ENCODE assay signal across 12 mouse cellular contexts in the genomic region with DNA sequence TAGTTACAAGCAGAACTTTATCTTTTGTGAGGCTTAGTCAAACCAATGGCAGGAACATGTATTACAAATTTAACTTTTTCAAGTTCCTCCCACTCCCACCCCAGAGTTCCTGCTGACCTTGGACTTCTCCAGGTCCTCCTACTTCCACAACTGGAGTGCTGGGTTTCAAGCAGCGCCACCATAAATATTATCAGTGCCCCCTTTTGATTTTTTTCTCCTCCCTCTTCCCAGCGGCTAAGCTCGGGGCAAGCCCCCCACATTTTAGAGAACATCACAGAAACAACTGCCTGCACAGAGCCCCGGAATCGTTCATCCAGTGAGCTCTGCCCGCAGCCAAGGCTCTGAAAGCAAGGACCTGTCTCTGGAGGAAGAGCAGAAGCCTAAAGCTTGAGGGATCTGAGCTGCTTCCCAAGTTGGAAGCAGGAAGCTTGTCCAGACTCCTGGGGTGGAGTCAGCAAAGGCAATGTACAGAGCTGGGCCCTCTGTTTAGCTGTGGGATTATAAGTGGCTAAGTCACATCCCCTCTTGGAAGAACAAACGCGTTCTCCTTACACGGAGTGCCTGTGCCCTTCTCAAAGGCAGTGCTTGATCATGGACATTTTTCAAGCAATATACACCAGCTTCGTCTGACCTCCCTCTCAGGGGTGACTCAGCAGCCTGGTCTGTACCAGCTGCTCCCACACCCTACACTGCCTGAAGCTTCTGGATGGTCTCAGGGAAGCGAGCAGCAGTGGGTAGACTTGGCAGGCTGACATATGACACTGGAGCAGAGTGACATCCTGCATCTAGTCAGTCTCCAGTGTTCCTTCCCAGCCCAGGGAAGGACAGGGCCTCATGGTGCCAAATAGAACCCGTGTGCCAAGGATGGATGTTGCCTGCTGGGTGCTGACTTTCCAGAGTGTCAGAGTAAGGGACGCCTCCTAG. TPM values are rescaled to one million over a fixed set of nuclear protein-coding genes. Genes with fewer than 3 reads are reported as not detected.
A peak's percentile ranks its signal among the peaks of the same experiment; 100 is the strongest.
DNase-seq lines count a peak whose midpoint lies in the region; ATAC-seq and TF ChIP-seq lines count a peak whose summit lies in the region.
"Had no signal": no experiment of that assay in that cellular context is flagged by ENCODE, and none has a peak within 500 bp of the region (broad histone marks: within the 10 kb centered on the region; RNA-seq: fewer than 3 reads in every experiment).

No protein-coding gene starts in this region.

- H3K4me1 ChIP-seq in kidney, embryonic 14.5 days (ENCODE audit: control insufficient read depth, insufficient read depth, low read length): peaks cover 4% of the 10 kb centered on the region; the same call in 1 of the 2 replicates
- H3K4me1 ChIP-seq in bone marrow macrophage, adult 2 months (ENCODE audit: control insufficient read depth, insufficient read depth, low read length): peaks cover 50% of the 10 kb centered on the region
- peaks cover 38% of the 10 kb centered on the region for H3K4me1 ChIP-seq in megakaryocyte, embryonic 14.5 days
- H3K4me1 ChIP-seq: hindbrain, embryonic 15.5 days had no signal

- H3K27ac ChIP-seq in kidney, embryonic 14.5 days (ENCODE audit: low read depth, low read length): no peak overlapping the region
- H3K27ac ChIP-seq in bone marrow macrophage, adult 2 months (ENCODE audit: insufficient read depth, low read depth, low read length): peak overlapping the region; percentile 98
- H3K27ac ChIP-seq: hindbrain, embryonic 15.5 days had no signal

- no peak overlapping the region for H3K9ac ChIP-seq in kidney, embryonic 14.5 days (ENCODE audit: low read depth, low read length)
- H3K9ac ChIP-seq: hindbrain, embryonic 15.5 days had no signal

- peak; percentile 38; the same call in 1 of the 2 replicates for ATAC-seq in kidney, embryonic 14.5 days (ENCODE audit: low FRiP score, low TSS enrichment)

- no peak overlapping the region for H3K4me3 ChIP-seq in kidney, embryonic 14.5 days (ENCODE audit: low read length)
- H3K4me3 ChIP-seq in bone marrow macrophage, adult 2 months (ENCODE audit: insufficient read depth, low read length): peak overlapping the region; percentile 31
- peak overlapping the region; percentile 77 for H3K4me3 ChIP-seq in megakaryocyte, embryonic 14.5 days (replicated peaks)
- H3K4me3 ChIP-seq: hindbrain, embryonic 15.5 days had no signal

- no peaks in the 10 kb centered on the region for H3K36me3 ChIP-seq in kidney, embryonic 14.5 days (ENCODE audit: control insufficient read depth, insufficient read depth, low read length)
- no peaks in the 10 kb centered on the region for H3K36me3 ChIP-seq in megakaryocyte, embryonic 14.5 days (replicated peaks; ENCODE audit: low read length)
- H3K36me3 ChIP-seq: hindbrain, embryonic 15.5 days had no signal

- no peaks in the 10 kb centered on the region for H3K27me3 ChIP-seq in kidney, embryonic 14.5 days (ENCODE audit: control insufficient read depth, insufficient read depth, low read length)
- peaks cover 39% of the 10 kb centered on the region for H3K27me3 ChIP-seq in megakaryocyte, embryonic 14.5 days (replicated peaks)
- H3K27me3 ChIP-seq: hindbrain, embryonic 15.5 days had no signal

- H3K9me3 ChIP-seq in kidney, embryonic 14.5 days (ENCODE audit: control insufficient read depth, low read length): no peaks in the 10 kb centered on the region
- no peaks in the 10 kb centered on the region for H3K9me3 ChIP-seq in megakaryocyte, embryonic 14.5 days
- H3K9me3 ChIP-seq: hindbrain, embryonic 15.5 days had no signal

- 53% methylated on average over 13 of the region's 13 CpGs for WGBS in kidney, embryonic 14.5 days

- no peak for TF ChIP-seq POLR2A in bone marrow macrophage, adult 2 months (IDR thresholded peaks at IDR 0.05; ENCODE audit: borderline replicate concordance, low read depth, low read length)

- no peak for TF ChIP-seq CTCF in bone marrow macrophage, adult 2 months (IDR thresholded peaks at IDR 0.05; ENCODE audit: low read depth, low read length)

- DNase-seq in adrenal gland, adult 2 months: peak; percentile 65
- no peak for DNase-seq in adrenal gland, postnatal 10 days
- no peak for DNase-seq in kidney, postnatal 4 days
- DNase-seq in frontal cortex, postnatal 25 days (ENCODE audit: low spot score in 2 of 2): no peak
- DNase-seq in thymus, postnatal 25 days: no peak
- DNase-seq: cerebellum, adult 11 months; midbrain, embryonic 14.5 days; right cerebral cortex, postnatal 14 days had no signal

- no peak overlapping the region for H3K4me2 ChIP-seq in kidney, embryonic 14.5 days (replicated peaks; ENCODE audit: low read depth, low read length)
- H3K4me2 ChIP-seq: hindbrain, embryonic 15.5 days had no signal

RNA-seq across cellular contexts. Expression of gene Psap, which starts 8.0 kb away (rescaled TPM):
- total RNA-seq in adrenal gland, adult 2 months (2021): 1,000 to 10,000 TPM; 1,081 to 1,299 TPM
- polyA plus RNA-seq in adrenal gland, adult 2 months (2012; rRNA removed): 1,236 and 1,342 TPM in 2 replicates
- total RNA-seq in adrenal gland, postnatal 10 days (2021): 100 to 1,000 TPM; 882 to 922 TPM
- 69.5 and 122 TPM in 2 replicates for polyA plus RNA-seq in kidney, embryonic 14.5 days (2014; fragmentation: Nextera tagmentation; extraction: Ambion mirVana)
- polyA plus RNA-seq in bone marrow macrophage, adult 2 months (2012; ENCODE audit: insufficient read depth, insufficient read length, missing spikeins): 4,392 and 4,568 TPM in 2 replicates
- polyA plus RNA-seq in megakaryocyte, embryonic 14.5 days (2012; ENCODE audit: insufficient read depth, low replicate concordance): 220 and 417 TPM in 2 replicates

RNA-seq across cellular contexts. Expression of gene Chst3, which starts 50.3 kb away (rescaled TPM):
- under 1 TPM; 0.37 to 0.79 TPM for total RNA-seq in adrenal gland, adult 2 months (2021)
- polyA plus RNA-seq in adrenal gland, adult 2 months (2012; rRNA removed): 1.7 TPM in 2 replicates
- total RNA-seq in adrenal gland, postnatal 10 days (2021): 1 to 10 TPM; 2.8 to 3.0 TPM
- 1.0 and 1.1 TPM in 2 replicates for polyA plus RNA-seq in kidney, embryonic 14.5 days (2014; fragmentation: Nextera tagmentation; extraction: Ambion mirVana)
- polyA plus RNA-seq in bone marrow macrophage, adult 2 months (2012; ENCODE audit: insufficient read depth, insufficient read length, missing spikeins): 0.75 and 0.80 TPM in 2 replicates
- polyA plus RNA-seq in megakaryocyte, embryonic 14.5 days (2012; ENCODE audit: insufficient read depth, low replicate concordance): not detected in 2 replicates
